Mouse (Mus musculus): ENCODE measurements around the gene Gm9936.

Gm9936 gene

DNA sequence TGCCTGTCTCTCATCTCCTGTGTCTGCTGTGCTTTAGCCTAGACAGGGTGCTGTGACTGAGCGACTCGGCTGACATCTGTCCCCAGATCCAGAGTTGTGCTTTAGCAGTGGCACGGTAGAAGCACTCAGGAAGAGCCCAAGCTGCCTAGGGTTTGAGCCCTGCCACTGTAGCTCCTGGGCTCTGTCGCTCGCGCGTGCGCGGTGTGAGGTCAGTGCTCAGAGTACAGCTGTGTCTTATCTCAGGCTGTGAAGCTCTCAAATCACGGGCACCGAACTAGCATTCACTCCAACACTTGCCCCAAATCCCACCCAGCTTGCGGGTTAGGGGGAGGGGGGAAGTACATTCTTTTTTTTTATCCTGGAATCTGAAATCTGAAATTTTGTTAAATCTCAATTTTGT is 21.6 kb downstream of the Gm9936 start:
- DNase-seq: no peak

DNA sequence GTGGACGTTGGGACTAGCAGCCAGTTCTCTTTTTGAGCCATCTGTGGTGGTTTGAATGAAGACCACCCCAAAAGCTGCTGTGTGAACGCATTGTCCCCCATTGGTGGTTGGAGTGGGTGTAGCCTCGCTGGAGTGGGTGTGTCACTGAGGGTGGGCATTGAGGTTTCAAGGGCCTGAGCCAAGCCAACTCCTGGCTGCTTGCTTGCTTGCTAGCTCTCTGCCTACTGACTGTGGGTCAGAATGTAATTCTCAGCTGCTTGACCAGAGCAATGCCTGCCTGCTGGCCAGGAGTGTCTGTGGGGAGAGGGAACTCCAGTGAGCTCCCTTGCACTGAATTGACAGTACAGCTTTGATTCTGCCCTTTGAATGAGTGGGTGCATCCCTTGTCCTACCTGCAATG is 28.7 kb downstream of the Gm9936 start:
- no peak for DNase-seq

DNA sequence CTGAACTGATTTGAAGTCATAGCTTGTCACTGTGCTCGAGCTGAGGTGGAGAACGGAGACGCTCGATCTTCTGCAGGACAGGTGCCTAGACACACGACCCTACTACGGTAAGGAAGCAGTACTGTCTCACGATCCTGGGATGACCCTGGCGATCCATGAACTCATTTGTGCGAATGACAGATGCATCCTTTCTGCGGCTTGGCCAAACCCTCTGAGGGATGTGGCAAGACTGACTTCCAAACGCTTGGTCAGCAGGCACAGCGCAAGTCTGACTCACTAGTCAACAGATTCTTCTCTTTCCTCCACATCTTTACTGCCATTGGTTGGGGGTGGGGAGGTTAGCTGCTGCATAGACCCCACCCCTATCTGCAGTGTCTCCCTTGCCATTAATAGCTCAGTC is 31.1 kb downstream of the Gm9936 start:
- DNase-seq: peak; percentile 32

DNA sequence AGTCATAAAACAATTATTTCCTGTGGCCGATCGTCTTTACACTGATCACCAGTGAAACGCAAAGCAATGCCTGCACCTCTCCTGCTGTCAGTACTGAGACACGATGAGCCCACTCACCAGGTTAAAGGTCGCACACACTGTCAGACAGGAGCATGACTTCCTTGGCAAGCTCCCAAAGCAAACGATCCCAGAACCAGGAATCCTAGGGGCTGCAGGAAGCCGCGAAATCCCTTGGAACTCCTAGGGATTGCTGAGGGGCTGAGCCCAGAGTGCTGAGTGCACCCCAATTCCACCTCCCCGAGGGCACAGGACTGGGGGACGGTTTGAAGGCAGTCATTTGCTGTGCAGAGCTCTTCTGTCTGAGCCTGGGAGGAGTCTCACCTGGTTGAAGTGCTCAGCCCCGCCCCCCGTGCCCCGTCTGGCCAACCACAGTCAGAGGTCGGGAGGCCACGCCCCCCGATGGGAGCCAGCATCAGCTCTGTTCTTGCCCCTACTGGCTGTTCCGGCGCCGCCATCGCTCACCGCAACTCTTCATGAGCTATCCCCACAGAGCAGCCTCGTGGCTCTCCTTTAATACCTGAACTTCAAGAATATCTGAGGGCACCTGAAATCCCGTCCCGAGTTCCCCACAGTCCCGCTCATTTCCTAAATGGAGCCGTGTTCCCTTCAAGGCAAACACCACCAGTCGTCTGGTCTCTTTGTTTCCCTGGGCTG is 32.3 kb downstream of the Gm9936 start:
- DNase-seq: peak; percentile 80

DNA sequence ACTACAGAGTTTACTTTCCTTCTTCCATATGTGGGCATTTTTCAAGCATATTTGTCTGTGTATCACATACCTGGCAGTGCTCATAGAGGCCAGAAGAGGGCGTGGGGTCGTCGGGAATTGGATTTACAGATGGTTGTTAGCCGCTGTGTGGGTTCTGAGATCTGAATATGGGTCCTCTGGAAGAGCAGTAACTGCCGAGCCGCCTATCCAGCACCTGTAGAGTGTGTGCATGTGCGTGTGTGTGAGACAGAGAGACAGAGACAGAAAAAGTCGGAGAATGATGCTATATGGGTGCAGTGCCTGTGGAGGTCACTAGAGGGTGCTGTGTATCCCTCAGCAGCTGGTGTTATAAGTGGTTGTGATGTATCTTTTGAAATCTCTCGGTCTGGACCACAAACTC is 34.3 kb downstream of the Gm9936 start:
- peak; percentile 64 for DNase-seq

DNA sequence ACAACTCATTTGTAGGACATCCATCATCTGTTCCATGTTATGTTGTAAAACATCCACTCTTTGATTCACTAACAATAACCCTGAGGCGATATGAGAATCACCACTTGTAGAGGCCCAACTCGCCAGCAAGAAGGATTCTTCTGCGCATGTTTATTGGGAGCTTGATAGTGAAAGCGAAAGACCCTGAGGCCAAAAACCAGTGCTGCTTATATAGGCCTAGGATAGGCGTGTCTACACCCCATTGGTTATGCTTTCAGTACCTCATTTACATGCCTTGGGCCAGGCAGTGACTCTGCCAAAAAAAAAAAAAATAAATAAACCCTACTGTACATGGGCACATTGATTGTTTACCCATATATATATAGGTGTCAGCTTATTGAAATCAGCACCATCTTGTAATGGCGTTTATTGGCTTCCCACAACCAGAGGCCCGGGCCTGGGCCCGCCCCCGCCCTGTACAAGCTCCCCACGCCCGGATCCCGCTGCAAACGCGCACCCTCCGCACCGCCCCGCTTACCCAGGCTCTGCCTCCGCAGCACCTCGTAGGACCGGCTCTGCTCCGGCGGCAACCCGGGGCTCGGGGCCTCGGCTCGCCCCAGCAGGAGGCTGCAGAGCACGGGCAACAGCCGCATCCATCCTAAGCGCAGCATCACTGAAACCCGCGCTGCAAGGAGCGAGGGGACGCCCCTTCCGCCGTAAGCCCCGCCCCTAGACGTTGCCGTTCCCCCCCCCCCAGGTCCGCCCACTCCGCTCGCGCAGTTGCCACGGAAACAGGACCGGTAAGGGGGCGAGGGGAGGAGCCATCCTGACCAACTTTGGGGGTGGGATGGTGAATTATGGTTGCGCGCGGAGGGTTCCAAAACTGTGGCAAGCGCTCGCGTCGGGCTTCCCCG is 35.4 kb downstream of the Gm9936 start, which contains the start of gene 1500011B03Rik:
Gene 1500011B03Rik (minus strand): TSS at position 673 of the 893 bp plus-strand sequence.
- peak; percentile 85 for DNase-seq

DNA sequence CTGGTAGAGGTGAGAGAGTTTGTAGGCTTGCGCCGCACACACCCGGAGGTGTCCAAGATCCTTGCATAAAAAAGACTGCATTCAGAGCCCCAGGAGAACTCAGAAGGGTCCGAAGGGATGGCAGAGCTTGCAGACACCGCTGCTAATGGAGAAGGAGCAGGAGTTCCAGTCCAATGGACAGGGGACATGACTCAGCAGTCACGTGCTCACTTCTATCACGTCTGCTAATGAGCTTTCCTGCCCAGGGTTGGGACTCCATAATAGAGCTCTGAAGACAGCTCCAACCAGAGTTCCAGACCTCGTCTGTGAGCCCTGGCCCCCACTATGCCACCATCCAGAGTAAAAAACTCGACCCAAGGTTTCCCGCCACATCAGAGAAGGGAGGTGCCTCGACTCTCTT is 40.4 kb downstream of the Gm9936 start:
- DNase-seq: no peak

DNA sequence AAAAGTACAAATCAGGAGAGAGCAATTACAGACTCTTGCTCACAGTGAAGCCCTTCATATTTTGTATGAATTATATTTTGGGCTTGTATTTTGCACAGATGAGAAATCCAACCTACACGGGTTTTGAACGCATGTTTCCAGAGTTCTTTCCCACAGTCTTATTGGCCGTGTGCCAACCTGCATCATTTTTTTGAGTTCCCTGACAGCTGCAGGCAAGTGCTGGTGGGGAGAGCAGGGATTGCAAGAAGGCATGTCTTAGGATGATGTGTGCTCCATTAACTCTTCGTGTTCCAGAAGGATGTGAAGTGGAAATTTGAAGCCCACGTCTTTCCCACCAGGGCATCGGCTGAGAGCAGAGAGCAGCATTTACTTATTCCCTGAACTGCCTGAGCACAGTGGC is 41.9 kb downstream of the Gm9936 start:
- no peak for DNase-seq

DNA sequence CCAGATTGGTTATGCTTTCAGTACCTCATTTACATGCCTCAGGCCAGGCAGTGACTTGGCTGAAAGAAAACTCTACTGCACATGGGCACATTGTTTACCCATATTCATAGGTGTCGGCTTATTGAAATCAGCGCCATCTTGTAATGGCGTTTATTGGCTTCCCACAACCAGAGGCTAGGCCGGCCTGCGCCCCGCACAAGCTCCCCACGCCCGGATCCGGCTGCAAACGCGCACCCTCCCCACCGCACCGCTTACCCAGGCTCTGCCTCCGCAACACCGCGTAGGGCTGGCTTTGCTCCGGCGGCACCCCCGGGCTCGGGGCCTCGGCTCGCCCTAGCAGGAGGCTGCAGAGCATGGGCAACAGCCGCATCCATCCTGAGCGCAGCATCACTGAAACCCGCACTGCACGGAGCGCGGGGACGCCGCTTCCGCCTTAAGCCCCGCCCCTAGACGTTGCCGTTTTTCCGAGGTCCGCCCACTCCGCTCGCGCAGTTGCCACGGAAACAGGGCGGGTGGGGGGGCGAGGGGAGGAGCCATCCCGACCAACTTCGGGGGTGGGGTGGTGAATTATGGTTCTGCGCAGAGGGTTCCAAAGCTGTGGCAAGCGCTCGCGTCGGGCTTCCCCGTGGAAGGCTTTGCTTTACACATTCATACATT is 44.8 kb downstream of the Gm9936 start:
- DNase-seq: peak; percentile 91

DNA sequence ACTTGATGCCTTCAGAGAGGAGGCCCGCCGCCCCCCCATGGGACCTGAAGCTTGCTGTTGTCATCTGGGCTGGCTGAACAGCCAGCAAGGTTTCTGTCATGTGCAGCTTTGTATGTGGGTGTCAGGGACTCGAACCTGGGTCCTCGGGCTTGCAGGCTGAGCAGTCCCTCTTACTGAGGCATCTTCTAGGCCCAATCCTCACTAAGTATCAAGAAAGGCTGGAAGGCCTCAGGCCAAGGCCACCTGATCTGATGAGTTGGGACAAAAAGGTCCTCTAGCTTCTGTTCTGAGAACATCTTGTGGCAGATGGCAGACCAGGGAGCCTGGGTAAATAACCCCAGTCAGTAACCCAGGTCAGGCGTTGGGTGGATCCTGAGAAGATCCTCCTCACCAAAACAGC is 48.7 kb downstream of the Gm9936 start:
- DNase-seq: no peak

DNA sequence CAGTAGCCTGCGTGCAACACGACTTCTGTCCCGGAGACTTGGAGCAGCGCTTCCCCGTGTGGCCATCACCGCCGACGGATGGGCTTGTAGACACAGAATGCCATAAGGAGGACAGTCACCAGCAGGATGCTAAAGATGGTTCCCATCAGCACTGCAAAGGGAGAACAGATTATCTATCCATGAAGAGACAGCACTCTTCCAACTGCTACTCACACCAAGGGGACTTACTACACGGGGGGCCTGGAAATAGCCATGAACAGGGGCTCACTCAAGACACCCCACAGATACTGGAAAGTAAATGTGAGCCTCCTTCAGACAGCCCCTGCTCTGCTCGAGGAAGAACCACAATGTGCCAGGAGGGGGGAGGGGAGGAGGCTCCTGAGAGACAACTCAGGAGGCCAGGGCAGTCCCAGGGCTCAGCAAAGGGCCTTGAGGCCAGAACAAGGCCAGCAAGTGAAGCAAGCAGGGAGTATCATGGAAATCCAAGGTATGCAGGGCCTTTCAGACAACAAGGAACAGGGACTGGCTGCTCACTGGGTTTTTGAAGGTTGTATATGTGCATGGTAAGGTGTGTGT is 49.2 kb downstream of the Gm9936 start:
- no peak for DNase-seq

DNA sequence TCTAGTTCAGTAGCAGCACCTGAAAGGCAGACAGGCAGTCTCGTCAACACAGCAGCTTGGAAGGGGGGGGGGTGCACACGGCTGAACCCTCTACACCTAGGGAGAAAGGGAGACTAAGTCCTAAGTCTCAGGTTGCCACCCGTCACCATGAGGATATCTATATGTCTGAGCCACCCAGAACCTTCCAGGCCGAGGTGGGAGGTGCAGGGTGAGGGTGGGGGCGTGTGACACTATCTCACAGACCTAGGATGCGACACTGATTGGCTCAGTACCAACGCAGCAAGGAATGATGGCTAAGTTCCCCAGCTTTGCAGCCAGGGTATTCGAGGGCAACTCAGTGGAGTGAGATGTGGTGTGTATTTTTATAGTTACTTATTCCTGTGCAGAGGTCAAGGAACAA is 50.1 kb downstream of the Gm9936 start:
- no peak for DNase-seq

DNA sequence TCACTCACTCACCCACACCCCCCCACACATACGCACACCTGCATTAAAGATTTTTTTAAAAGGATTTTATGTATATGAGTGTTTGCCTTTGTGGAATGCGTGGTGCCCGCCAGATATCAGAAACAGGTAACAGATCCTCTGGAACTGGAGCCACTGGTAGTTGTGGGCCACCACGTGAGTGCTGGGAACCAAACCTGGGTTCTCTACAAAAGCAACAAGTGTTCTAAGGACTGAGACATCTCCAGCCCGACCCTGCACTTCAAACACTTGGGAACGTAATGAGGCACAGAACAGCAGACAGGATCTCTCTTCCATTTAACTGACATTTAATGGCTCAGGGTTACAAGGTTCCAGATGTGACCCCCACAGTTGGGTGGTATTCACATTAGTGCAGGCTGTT is 50.6 kb downstream of the Gm9936 start:
- no peak for DNase-seq

DNA sequence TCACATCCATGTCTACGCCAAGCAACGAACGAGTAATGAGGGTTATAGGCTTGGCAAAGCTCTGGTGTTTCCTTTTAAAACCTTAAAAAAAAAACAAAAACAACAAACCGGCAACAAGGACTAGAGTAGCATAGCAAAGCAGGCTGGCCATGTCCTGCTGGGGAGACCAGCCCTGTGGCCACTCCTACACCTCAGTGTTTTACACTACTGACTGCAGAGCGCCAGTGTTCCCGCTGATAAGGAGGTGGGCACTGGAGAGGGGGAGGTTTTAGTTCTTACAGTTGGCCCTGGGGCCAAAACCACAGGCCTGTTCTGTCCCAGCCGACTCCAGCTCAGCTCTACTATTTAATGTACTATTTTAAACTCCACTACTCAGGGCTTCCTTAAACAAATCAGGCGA is 51.0 kb downstream of the Gm9936 start:
- no peak for DNase-seq

DNA sequence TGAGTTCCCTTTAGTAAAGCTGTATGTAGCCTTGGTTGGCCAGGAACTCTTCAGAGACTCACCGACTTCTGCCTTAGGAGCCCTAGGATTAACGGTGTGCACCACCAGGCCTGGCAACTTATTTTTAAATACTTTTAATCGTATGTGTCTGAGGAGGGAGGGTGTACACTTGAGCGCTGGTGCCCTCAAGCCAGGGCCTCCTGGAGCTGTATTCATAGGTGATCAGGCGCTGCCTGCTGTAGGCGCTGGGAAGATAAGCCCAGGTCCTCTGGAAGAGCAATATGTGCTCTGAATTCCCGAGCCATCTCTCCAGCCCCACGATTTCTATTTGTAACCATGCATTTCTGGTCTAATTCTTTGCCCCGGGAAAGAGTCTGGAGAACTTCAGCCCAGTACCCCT is 51.4 kb downstream of the Gm9936 start:
- no peak for DNase-seq

DNA sequence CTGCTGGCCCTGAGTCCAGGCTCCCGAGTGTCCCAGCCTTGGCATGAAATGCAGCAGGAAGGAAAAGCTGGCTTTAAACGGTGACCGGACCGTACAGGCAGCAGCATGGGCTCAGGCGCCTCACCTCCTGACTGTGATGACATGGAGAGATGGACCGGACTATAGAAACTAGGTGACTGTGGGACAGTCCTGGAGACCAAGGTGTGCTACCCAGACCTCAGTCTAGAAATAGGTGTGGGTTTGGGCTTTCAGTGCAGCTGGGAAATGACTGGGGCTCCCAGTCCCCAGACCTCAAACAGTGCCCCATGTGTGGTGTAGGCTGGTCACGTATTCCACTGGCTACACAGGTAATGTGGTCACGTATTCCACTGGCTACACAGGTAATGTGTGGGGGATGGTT is 51.8 kb downstream of the Gm9936 start:
- no peak for DNase-seq
